Mouse (Mus musculus): ENCODE measurements around the gene Scd4. TPM values are rescaled to one million over a fixed set of nuclear protein-coding genes. Genes with fewer than 3 reads are reported as not detected.

The Scd4 gene
- 0.12 and 0.18 TPM in 2 replicates for polyA plus RNA-seq (2015; fragmentation: Nextera tagmentation; extraction: Ambion mirVana)

- no peak for DNase-seq (ENCODE audit: low spot score)
- Histone ChIP-seq H3K4me2 (ENCODE audit: low read length) (no peak within 1 kb of the TSS), H3K9ac (ENCODE audit: low read depth, low read length) (no peak within 1 kb of the TSS), H3K27me3 (ENCODE audit: insufficient read depth, low read length) (no peaks in the 10 kb centered on the region), H3K4me3 (replicated peaks; ENCODE audit: low read depth, low read length) (no peak within 1 kb of the TSS), H3K9me3 (replicated peaks; ENCODE audit: low read length) (no peaks in the 10 kb centered on the region), H3K4me1 (replicated peaks; ENCODE audit: insufficient read depth, low read length) (no peaks in the 10 kb centered on the region), H3K36me3 (ENCODE audit: insufficient read depth, low read length) (no peaks in the 10 kb centered on the region), H3K27ac (no peak within 1 kb of the TSS)
- peak; percentile 81; the same call in 1 of the 2 replicates for ATAC-seq (replicated peaks; ENCODE audit: low FRiP score, low read depth)
- WGBS, result 76% methylated on average over 10 of the region's 10 CpGs
- TF ChIP-seq CTCF (IDR thresholded peaks at IDR 0.05; ENCODE audit: low read depth), result no peak
Measured at GRCm38 (mm10) chr19:44332833-44333623, at the start of gene Scd4. Gene Scd4, plus strand, starts transcription at chr19:44333092.

- no peaks in the 10 kb centered on the region for H3K27me3 ChIP-seq (ENCODE audit: insufficient read depth, low read length)
- H3K36me3 ChIP-seq (ENCODE audit: insufficient read depth, low read length), result no peaks in the 10 kb centered on the region
- H3K9ac ChIP-seq (ENCODE audit: low read depth, low read length), result peak overlapping the region; percentile 0; the same call in 1 of the 2 replicates
- H3K4me1 ChIP-seq (replicated peaks; ENCODE audit: insufficient read depth, low read length), result peaks cover 29% of the 10 kb centered on the region
- TF ChIP-seq CTCF (IDR thresholded peaks at IDR 0.05; ENCODE audit: low read depth), result no peak
- H3K4me3 ChIP-seq (replicated peaks; ENCODE audit: low read depth, low read length), result peak overlapping the region; percentile 23
- ATAC-seq (replicated peaks; ENCODE audit: low FRiP score, low read depth), result no peak
- peak overlapping the region; percentile 95 for H3K27ac ChIP-seq
- WGBS, result 31% methylated on average over 15 of the region's 15 CpGs
- no peak for DNase-seq (ENCODE audit: low spot score)
- H3K9me3 ChIP-seq (replicated peaks; ENCODE audit: low read length), result no peaks in the 10 kb centered on the region
- H3K4me2 ChIP-seq (ENCODE audit: low read length), result peak overlapping the region; percentile 83
Measured at GRCm38 (mm10) chr19:44283157-44284024, 49.5 kb upstream of the Scd4 start.

- no peaks in the 10 kb centered on the region for H3K36me3 ChIP-seq (ENCODE audit: insufficient read depth, low read length)
- H3K9me3 ChIP-seq (replicated peaks; ENCODE audit: low read length), result no peaks in the 10 kb centered on the region
- no peaks in the 10 kb centered on the region for H3K27me3 ChIP-seq (ENCODE audit: insufficient read depth, low read length)
- ATAC-seq (replicated peaks; ENCODE audit: low FRiP score, low read depth) (peak; percentile 99), DNase-seq (ENCODE audit: low spot score) (peak; percentile 98)
- under 1% methylated on average over 37 of the region's 38 CpGs for WGBS
- H3K27ac ChIP-seq, result peak overlapping the region; percentile 95
- H3K9ac ChIP-seq (ENCODE audit: low read depth, low read length), result peak overlapping the region; percentile 55
- no peak for TF ChIP-seq CTCF (IDR thresholded peaks at IDR 0.05; ENCODE audit: low read depth)
- H3K4me1 ChIP-seq (replicated peaks; ENCODE audit: insufficient read depth, low read length), result peaks cover 29% of the 10 kb centered on the region
- H3K4me2 ChIP-seq (ENCODE audit: low read length), result peak overlapping the region; percentile 83
- H3K4me3 ChIP-seq (replicated peaks; ENCODE audit: low read depth, low read length), result peak overlapping the region; percentile 41
Measured at GRCm38 (mm10) chr19:44284025-44284695, 48.7 kb upstream of the Scd4 start.

- H3K4me3 ChIP-seq (replicated peaks; ENCODE audit: low read depth, low read length), result peak overlapping the region; percentile 41
- TF ChIP-seq CTCF (IDR thresholded peaks at IDR 0.05; ENCODE audit: low read depth), result no peak
- DNase-seq (ENCODE audit: low spot score), result peak; percentile 68
- peaks cover 29% of the 10 kb centered on the region for H3K4me1 ChIP-seq (replicated peaks; ENCODE audit: insufficient read depth, low read length)
- peak overlapping the region; percentile 55 for H3K9ac ChIP-seq (ENCODE audit: low read depth, low read length)
- no peaks in the 10 kb centered on the region for H3K9me3 ChIP-seq (replicated peaks; ENCODE audit: low read length)
- WGBS, result 3% methylated on average over 11 of the region's 11 CpGs
- peak overlapping the region; percentile 95 for H3K27ac ChIP-seq
- H3K4me2 ChIP-seq (ENCODE audit: low read length), result peak overlapping the region; percentile 83
- H3K27me3 ChIP-seq (ENCODE audit: insufficient read depth, low read length), result no peaks in the 10 kb centered on the region
- H3K36me3 ChIP-seq (ENCODE audit: insufficient read depth, low read length), result no peaks in the 10 kb centered on the region
- ATAC-seq (replicated peaks; ENCODE audit: low FRiP score, low read depth), result peak; percentile 66
Measured at GRCm38 (mm10) chr19:44284723-44285122, 48.2 kb upstream of the Scd4 start.

- Histone ChIP-seq H3K4me2 (ENCODE audit: low read length) (no peak overlapping the region), H3K9ac (ENCODE audit: low read depth, low read length) (no peak overlapping the region), H3K4me1 (replicated peaks; ENCODE audit: insufficient read depth, low read length) (peaks cover 33% of the 10 kb centered on the region), H3K27me3 (ENCODE audit: insufficient read depth, low read length) (no peaks in the 10 kb centered on the region), H3K27ac (peak overlapping the region; percentile 95; the same call in 1 of the 2 replicates), H3K9me3 (replicated peaks; ENCODE audit: low read length) (no peaks in the 10 kb centered on the region), H3K36me3 (ENCODE audit: insufficient read depth, low read length) (no peaks in the 10 kb centered on the region), H3K4me3 (replicated peaks; ENCODE audit: low read depth, low read length) (no peak overlapping the region)
- ATAC-seq (replicated peaks; ENCODE audit: low FRiP score, low read depth), result no peak
- DNase-seq (ENCODE audit: low spot score), result no peak
- no peak for TF ChIP-seq CTCF (IDR thresholded peaks at IDR 0.05; ENCODE audit: low read depth)
- 91% methylated on average over 8 of the region's 8 CpGs for WGBS
Measured at GRCm38 (mm10) chr19:44285554-44285953, 47.3 kb upstream of the Scd4 start.

- Histone ChIP-seq H3K4me2 (ENCODE audit: low read length) (no peak overlapping the region), H3K4me1 (replicated peaks; ENCODE audit: insufficient read depth, low read length) (peaks cover 29% of the 10 kb centered on the region), H3K4me3 (replicated peaks; ENCODE audit: low read depth, low read length) (no peak overlapping the region), H3K9ac (ENCODE audit: low read depth, low read length) (no peak overlapping the region), H3K27me3 (ENCODE audit: insufficient read depth, low read length) (no peaks in the 10 kb centered on the region), H3K9me3 (replicated peaks; ENCODE audit: low read length) (no peaks in the 10 kb centered on the region), H3K27ac (0 out of 2 replicates have a peak overlapping the region, but pooled peaks have one; percentile 4), H3K36me3 (ENCODE audit: insufficient read depth, low read length) (no peaks in the 10 kb centered on the region)
- DNase-seq (ENCODE audit: low spot score) (no peak), ATAC-seq (replicated peaks; ENCODE audit: low FRiP score, low read depth) (no peak)
- 52% methylated on average over 2 of the region's 2 CpGs for WGBS
- TF ChIP-seq CTCF (IDR thresholded peaks at IDR 0.05; ENCODE audit: low read depth), result no peak
Measured at GRCm38 (mm10) chr19:44286109-44286508, 46.8 kb upstream of the Scd4 start.
